Mouse (Mus musculus): Measurements from ENCODE around the gene St6gal1. TPM values are rescaled to one million over a fixed set of nuclear protein-coding genes. Genes with fewer than 3 reads are reported as not detected.
A peak's percentile ranks its signal among the peaks of the same experiment; 100 is the strongest.

The St6gal1 gene
- polyA plus RNA-seq, 1 experiment from 2014 or later = 40.6 TPM

- Histone ChIP-seq H3K27ac (replicated peaks) (no peak overlapping the region), H3K4me1 (replicated peaks) (no peaks in the 10 kb centered on the region), H3K9me3 (no peaks in the 10 kb centered on the region), H3K36me3 (no peaks in the 10 kb centered on the region), H3K4me3 (no peak overlapping the region), H3K27me3 (no peaks in the 10 kb centered on the region), H3K9ac (no peak overlapping the region), H3K4me2 (no peak overlapping the region)
- WGBS = 78% methylated on average over 9 of the region's 9 CpGs
- ATAC-seq (ENCODE audit: low read depth) = no peak
These were observed 32.8 kb upstream of the St6gal1 start for GRCm38 (mm10) chr16:23191560-23192242.

DNA sequence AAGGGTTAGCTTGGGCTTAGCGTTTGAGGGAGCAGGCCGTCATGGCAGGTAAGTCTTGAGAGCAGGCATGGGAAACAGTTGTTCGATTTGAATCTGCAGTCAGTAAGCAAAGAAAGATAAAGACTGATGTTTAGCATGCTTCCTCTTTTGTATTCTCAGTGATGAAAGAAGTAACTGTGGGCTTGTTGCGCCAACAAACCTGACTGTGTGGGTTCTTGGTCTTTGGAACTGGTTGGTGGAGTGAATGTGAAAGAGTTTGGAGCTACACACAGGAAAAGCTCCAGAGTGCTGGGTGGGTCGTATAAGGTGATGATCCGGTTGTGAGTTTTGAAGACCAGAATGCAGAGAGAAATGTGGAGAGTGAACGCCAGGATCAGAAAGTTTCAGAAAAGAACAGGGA lies 28.9 kb upstream of the St6gal1 start:
- no peak for ATAC-seq (ENCODE audit: low read depth)
- H3K9me3 ChIP-seq = no peaks in the 10 kb centered on the region
- H3K4me3 ChIP-seq = no peak overlapping the region
- H3K36me3 ChIP-seq = no peaks in the 10 kb centered on the region
- no peak overlapping the region for H3K4me2 ChIP-seq
- no peaks in the 10 kb centered on the region for H3K27me3 ChIP-seq
- no peaks in the 10 kb centered on the region for H3K4me1 ChIP-seq (replicated peaks)
- 85% methylated on average over 7 of the region's 7 CpGs for WGBS
- H3K9ac ChIP-seq = no peak overlapping the region
- H3K27ac ChIP-seq (replicated peaks) = no peak overlapping the region

DNA sequence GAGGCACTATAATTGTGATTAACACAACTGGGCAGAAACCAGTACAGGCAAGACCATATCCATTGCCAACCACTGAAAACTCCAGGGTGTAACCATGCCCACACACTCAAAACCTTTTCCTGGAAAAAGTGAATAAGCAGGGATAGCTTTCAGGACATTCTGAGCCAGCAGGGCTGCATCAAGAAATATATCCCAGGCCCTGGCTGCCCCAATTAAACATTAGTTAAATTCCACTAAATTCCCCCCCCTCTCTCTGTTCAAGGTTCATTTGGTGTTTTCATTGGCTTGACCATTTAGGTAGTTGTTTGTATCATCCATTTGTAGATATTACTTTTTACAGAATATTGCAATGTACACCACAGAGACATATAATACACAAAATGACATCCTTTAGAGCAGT lies 28.2 kb upstream of the St6gal1 start:
- Histone ChIP-seq H3K27me3 (no peaks in the 10 kb centered on the region), H3K36me3 (no peaks in the 10 kb centered on the region), H3K4me2 (no peak overlapping the region), H3K4me3 (no peak overlapping the region), H3K9ac (no peak overlapping the region), H3K9me3 (no peaks in the 10 kb centered on the region), H3K4me1 (replicated peaks) (no peaks in the 10 kb centered on the region), H3K27ac (replicated peaks) (no peak overlapping the region)
- ATAC-seq (ENCODE audit: low read depth) = no peak

GRCm38 (mm10) chr16:23196791-23197190 lies 27.7 kb upstream of the St6gal1 start:
- Histone ChIP-seq H3K36me3 (no peaks in the 10 kb centered on the region), H3K27me3 (no peaks in the 10 kb centered on the region), H3K4me3 (no peak overlapping the region), H3K4me2 (no peak overlapping the region), H3K27ac (replicated peaks) (no peak overlapping the region), H3K9ac (no peak overlapping the region), H3K9me3 (no peaks in the 10 kb centered on the region), H3K4me1 (replicated peaks) (no peaks in the 10 kb centered on the region)
- WGBS = 92% methylated on average over 6 of the region's 6 CpGs
- no peak for ATAC-seq (ENCODE audit: low read depth)

DNA sequence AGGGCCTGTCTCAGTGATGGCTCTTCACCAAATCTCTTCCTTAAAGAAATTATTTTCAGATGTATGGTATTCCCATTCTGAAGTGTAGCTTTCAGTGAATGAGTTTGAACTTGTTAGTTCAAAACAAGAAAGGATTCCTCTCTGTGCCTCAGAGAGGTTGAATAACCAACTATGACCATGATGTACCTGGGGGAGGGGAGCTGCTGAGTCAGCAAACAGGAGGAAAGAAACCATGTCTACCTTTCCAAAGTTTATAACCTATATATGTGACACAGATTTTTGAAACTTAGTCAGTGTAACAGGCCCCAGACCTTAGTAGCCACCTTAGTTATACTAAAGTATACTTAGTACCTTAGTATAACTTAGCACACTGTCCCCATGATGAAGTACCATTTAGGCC lies 23.0 kb upstream of the St6gal1 start:
- Histone ChIP-seq H3K27me3 (no peaks in the 10 kb centered on the region), H3K27ac (replicated peaks) (no peak overlapping the region), H3K9me3 (no peaks in the 10 kb centered on the region), H3K4me1 (replicated peaks) (no peaks in the 10 kb centered on the region), H3K36me3 (no peaks in the 10 kb centered on the region), H3K9ac (no peak overlapping the region), H3K4me2 (no peak overlapping the region), H3K4me3 (no peak overlapping the region)
- ATAC-seq (ENCODE audit: low read depth) = no peak

GRCm38 (mm10) chr16:23214314-23214713 lies 10.2 kb upstream of the St6gal1 start:
- no peak overlapping the region for H3K9ac ChIP-seq
- WGBS = 80% methylated on average over 7 of the region's 7 CpGs
- ATAC-seq (ENCODE audit: low read depth) = no peak
- H3K9me3 ChIP-seq = no peaks in the 10 kb centered on the region
- no peaks in the 10 kb centered on the region for H3K36me3 ChIP-seq
- no peak overlapping the region for H3K4me3 ChIP-seq
- no peak overlapping the region for H3K4me2 ChIP-seq
- no peaks in the 10 kb centered on the region for H3K27me3 ChIP-seq
- no peaks in the 10 kb centered on the region for H3K4me1 ChIP-seq (replicated peaks)
- H3K27ac ChIP-seq (replicated peaks) = no peak overlapping the region

- H3K36me3 ChIP-seq = no peaks in the 10 kb centered on the region
- no peak for ATAC-seq (ENCODE audit: low read depth)
- no peaks in the 10 kb centered on the region for H3K9me3 ChIP-seq
- H3K27ac ChIP-seq (replicated peaks) = no peak overlapping the region
- no peak overlapping the region for H3K9ac ChIP-seq
- no peak overlapping the region for H3K4me2 ChIP-seq
- WGBS = 78% methylated on average over 5 of the region's 5 CpGs
- no peaks in the 10 kb centered on the region for H3K4me1 ChIP-seq (replicated peaks)
- H3K27me3 ChIP-seq = no peaks in the 10 kb centered on the region
- H3K4me3 ChIP-seq = no peak overlapping the region
These were observed 9.2 kb upstream of the St6gal1 start for GRCm38 (mm10) chr16:23215241-23215900.

DNA sequence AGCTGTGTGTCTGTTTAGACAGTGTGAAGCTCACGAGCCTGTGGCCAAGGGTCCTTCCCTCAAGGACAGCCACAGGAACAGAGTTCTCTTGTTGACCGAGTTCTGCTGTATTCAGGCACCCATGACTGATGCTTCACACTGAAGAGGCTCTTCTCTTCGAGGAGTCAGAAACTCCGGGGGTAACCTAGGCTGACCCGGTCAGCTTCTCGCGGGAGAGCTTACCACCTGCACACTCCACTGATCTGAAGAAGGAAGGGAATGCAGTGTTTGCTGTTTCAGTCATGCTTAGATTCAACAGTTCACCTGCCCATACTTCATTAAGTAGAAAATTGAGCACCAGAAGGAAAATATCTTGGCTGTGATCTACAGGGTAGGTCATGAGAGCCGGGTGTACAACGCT lies 8.2 kb upstream of the St6gal1 start:
- Histone ChIP-seq H3K9ac (no peak overlapping the region), H3K4me3 (no peak overlapping the region), H3K27me3 (no peaks in the 10 kb centered on the region), H3K4me1 (replicated peaks) (no peaks in the 10 kb centered on the region), H3K27ac (replicated peaks) (no peak overlapping the region), H3K4me2 (no peak overlapping the region), H3K9me3 (no peaks in the 10 kb centered on the region), H3K36me3 (no peaks in the 10 kb centered on the region)
- ATAC-seq (ENCODE audit: low read depth) = no peak
- 82% methylated on average over 9 of the region's 9 CpGs for WGBS

GRCm38 (mm10) chr16:23218313-23218712 lies 6.2 kb upstream of the St6gal1 start:
- Histone ChIP-seq H3K4me1 (replicated peaks) (peaks cover 2% of the 10 kb centered on the region), H3K9ac (no peak overlapping the region), H3K4me2 (no peak overlapping the region), H3K27ac (replicated peaks) (no peak overlapping the region), H3K27me3 (no peaks in the 10 kb centered on the region), H3K4me3 (no peak overlapping the region), H3K36me3 (no peaks in the 10 kb centered on the region), H3K9me3 (no peaks in the 10 kb centered on the region)
- no peak for ATAC-seq (ENCODE audit: low read depth)
- 68% methylated on average over 7 of the region's 7 CpGs for WGBS

GRCm38 (mm10) chr16:23223166-23223870 lies 1.2 kb upstream of the St6gal1 start:
- 65% methylated on average over 12 of the region's 12 CpGs for WGBS
- peaks cover 40% of the 10 kb centered on the region for H3K4me1 ChIP-seq (replicated peaks)
- H3K9me3 ChIP-seq = no peaks in the 10 kb centered on the region
- H3K27ac ChIP-seq (replicated peaks) = 0 out of 2 replicates have a peak overlapping the region, but pooled peaks have one; percentile 42
- peak overlapping the region; percentile 90 for H3K4me2 ChIP-seq
- H3K4me3 ChIP-seq = peak overlapping the region; percentile 78
- H3K27me3 ChIP-seq = no peaks in the 10 kb centered on the region
- H3K9ac ChIP-seq = peak overlapping the region; percentile 93; the same call in 1 of the 2 replicates
- no peak for ATAC-seq (ENCODE audit: low read depth)
- H3K36me3 ChIP-seq = no peaks in the 10 kb centered on the region

DNA sequence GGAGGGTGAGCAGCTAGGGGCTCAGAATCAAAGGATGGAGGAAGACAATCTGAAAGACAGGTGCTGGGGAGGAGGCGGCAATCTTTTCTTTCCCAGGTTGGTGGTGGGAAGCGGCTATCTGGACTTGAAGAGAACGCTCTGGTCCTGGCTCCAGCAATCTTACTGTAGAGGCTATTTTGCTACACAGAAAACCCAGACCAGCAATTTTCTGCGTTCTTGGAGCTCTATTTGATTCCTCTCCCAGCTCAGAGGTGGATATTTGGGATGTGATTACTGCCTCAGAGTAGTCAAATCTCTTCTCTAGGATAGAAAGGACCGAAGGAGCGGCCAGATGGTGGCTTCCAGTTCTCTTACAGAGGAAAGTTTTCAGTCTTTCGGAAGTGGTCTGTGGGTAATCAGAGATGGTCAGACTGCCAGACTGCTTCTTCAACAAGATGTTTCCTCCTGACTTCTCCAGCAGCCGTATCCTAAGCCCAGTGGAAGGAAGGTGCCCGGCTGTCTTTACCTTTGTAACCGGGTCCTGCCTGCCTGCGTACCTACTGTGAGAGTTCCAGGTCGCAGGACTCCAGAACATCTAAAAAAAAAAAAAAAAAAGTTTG lies 570 bp upstream of the St6gal1 start:
- Histone ChIP-seq H3K9me3 (no peaks in the 10 kb centered on the region), H3K4me3 (peak overlapping the region; percentile 78), H3K9ac (peak overlapping the region; percentile 93), H3K4me1 (replicated peaks) (peaks cover 46% of the 10 kb centered on the region), H3K27ac (replicated peaks) (0 out of 2 replicates have a peak overlapping the region, but pooled peaks have one; percentile 42), H3K27me3 (no peaks in the 10 kb centered on the region), H3K36me3 (no peaks in the 10 kb centered on the region), H3K4me2 (peak overlapping the region; percentile 90)
- ATAC-seq (ENCODE audit: low read depth) = no peak
- 42% methylated on average over 12 of the region's 12 CpGs for WGBS

GRCm38 (mm10) chr16:23225069-23225721 lies 655 bp downstream of the St6gal1 start:
- Histone ChIP-seq H3K4me3 (peak overlapping the region; percentile 78), H3K9ac (peak overlapping the region; percentile 93), H3K4me1 (replicated peaks) (peaks cover 54% of the 10 kb centered on the region), H3K36me3 (no peaks in the 10 kb centered on the region), H3K4me2 (peak overlapping the region; percentile 90), H3K27me3 (no peaks in the 10 kb centered on the region), H3K9me3 (no peaks in the 10 kb centered on the region), H3K27ac (replicated peaks) (peak overlapping the region; percentile 95)
- under 1% methylated on average over 40 of the region's 46 CpGs for WGBS
- peak; percentile 87 for ATAC-seq (ENCODE audit: low read depth)
